Mouse (Mus musculus) erythroblast, embryonic 14.5 days (primary cell): Measurements from ENCODE around the gene Mrps9.

Source experiments
- GATA1 ChIP-seq: IDR thresholded peaks from 2 replicates; pipeline ENCODE4 v1.6.1; 2012; ENCODE audit warnings: low read length, inconsistent platforms, mixed read lengths
- TAL1 ChIP-seq: IDR thresholded peaks from 3 replicates; pipeline ENCODE4 v1.6.1; 2012; ENCODE audit warnings: low read length, inconsistent platforms, mixed read lengths

DNA sequence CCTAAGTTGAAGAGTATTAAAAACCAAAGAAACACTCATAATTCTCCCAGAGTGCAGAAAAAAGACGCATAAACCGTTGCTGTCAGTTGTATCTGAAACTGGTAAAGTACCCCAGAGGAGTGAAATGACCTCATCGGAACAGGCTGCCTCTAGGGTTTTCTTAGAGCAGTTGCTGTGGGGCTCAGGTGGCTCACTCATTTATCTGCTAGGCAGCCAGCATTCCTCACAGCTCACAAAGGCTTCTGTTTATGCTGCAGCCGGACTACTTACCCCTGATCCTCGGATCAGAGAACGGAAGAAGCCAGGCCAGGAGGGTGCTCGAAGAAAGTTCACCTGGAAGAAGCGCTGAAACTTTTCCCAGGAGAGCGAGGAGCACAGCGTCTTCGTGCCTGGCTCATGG is 54.1 kb downstream of the Mrps9 start:
- TF ChIP-seq GATA1 (no peak), TAL1 (no peak)
